Mouse (Mus musculus) forebrain, embryonic 10.5 days (tissue): ENCODE measurements around the gene Ifna5. TPM values are rescaled to one million over a fixed set of nuclear protein-coding genes. Genes with fewer than 3 reads are reported as not detected.
A peak's percentile ranks its signal among the peaks of the same experiment; 100 is the strongest.
"Not testable (repeated sequence)": the region's sequence is repeated elsewhere in the genome, so short reads cannot be mapped to it uniquely, and the experiment has no call there.

ENCODE experiments used
- DNase-seq: peaks from one replicate; pipeline ENCODE4 v3.0.0-alpha.2; 2017; ENCODE audit warnings: low spot score; ENCODE audit errors: extremely low spot score
- H3K27ac ChIP-seq: fragments of 300-500 bp; sonication (generic); 2 replicates; pipeline ENCODE4 v1.5.1; 2016; ENCODE audit warnings: mild to moderate bottlenecking
- H3K27me3 ChIP-seq: fragments of 300-500 bp; sonication (generic); 2 replicates; pipeline ENCODE4 v1.6.1; 2016; ENCODE audit warnings: mild to moderate bottlenecking; ENCODE audit not compliant: poor library complexity, severe bottlenecking
- H3K36me3 ChIP-seq: fragments of 300-500 bp; sonication (generic); replicated peaks from 2 replicates; pipeline ENCODE4 v1.6.1; 2016; ENCODE audit warnings: mild to moderate bottlenecking, moderate library complexity
- H3K4me1 ChIP-seq: fragments of 300-500 bp; sonication (generic); 2 replicates; pipeline ENCODE4 v1.6.1; 2016
- H3K4me3 ChIP-seq: fragments of 300-500 bp; sonication (generic); 2 replicates; pipeline ENCODE4 v1.5.1; 2016; ENCODE audit warnings: mild to moderate bottlenecking, moderate library complexity
- H3K9me3 ChIP-seq: fragments of 300-500 bp; sonication (generic); 2 replicates; pipeline ENCODE4 v1.6.1; 2016; ENCODE audit warnings: mild to moderate bottlenecking, moderate library complexity
- WGBS: fragments of 180-500 bp; shearing (Covaris S2); methylation state at CpG from one replicate; pipeline ENCODE4 v1.1.7; 2016; 5-methylcytosine and 5-hydroxymethylcytosine counted together
- polyA plus RNA-seq: library from polyadenylated mRNA; unstranded; fragments of >200 nt; fragmentation: Nextera tagmentation; extraction: Ambion mirVana; gene quantifications from 2 replicates; pipeline ENCODE4 v1.2.1, GENCODE M21; 2016

The Ifna5 gene
- polyA plus RNA-seq: not detected in 2 replicates

DNA sequence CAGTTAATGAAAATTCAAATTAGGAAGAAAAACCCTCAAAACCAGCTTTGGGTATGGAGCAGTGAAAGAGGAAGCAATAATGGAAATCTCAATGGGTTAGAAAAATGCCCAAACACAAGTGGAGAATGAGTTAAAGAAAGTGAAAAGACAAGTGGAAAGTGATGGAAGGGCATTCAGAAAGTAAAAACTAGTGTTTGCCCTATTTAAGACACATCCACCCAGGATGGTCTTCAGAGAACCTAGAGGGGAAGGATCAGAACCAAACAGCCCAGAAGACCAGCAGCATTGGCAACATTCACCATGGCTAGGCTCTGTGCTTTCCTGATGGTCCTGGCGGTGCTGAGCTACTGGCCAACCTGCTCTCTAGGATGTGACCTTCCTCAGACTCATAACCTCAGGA, at the start of gene Ifna5:
Ifna5 (plus strand) TSS at position 301 of the 400 bp plus-strand sequence.
- not testable (repeated sequence) for H3K27ac ChIP-seq, H3K4me3 ChIP-seq, H3K27me3 ChIP-seq, DNase-seq, H3K9me3 ChIP-seq, H3K36me3 ChIP-seq, H3K4me1 ChIP-seq
- 86% methylated on average over 1 of the region's 1 CpGs for WGBS

DNA sequence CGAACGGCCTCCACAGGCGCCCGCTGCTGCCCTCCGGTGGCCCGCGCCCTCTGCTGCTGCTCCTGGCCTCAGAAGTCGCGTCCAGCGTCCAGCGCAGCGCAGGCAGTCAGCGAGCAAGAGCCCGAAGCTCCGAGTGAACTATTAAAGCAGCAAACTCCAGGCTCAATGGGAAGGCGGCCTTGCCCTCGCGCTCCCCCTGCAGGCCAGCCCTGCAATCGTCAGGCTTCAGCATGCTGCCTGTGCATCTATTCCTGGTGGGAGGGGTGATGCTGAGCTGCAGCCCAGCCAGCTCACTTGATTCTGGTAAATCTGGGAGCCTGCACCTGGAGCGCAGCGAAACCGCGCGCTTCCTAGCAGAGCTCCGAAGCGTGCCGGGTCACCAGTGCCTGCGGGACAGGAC, 46.9 kb upstream of the Ifna5 start, which contains the start of gene Gm13277:
Gm13277 (plus strand) TSS at position 231 of the 400 bp plus-strand sequence.
- not testable (repeated sequence) for H3K27me3 ChIP-seq, H3K9me3 ChIP-seq, DNase-seq, H3K4me3 ChIP-seq, H3K36me3 ChIP-seq, H3K27ac ChIP-seq, H3K4me1 ChIP-seq
- WGBS: 3% methylated on average over 4 of the region's 28 CpGs

DNA sequence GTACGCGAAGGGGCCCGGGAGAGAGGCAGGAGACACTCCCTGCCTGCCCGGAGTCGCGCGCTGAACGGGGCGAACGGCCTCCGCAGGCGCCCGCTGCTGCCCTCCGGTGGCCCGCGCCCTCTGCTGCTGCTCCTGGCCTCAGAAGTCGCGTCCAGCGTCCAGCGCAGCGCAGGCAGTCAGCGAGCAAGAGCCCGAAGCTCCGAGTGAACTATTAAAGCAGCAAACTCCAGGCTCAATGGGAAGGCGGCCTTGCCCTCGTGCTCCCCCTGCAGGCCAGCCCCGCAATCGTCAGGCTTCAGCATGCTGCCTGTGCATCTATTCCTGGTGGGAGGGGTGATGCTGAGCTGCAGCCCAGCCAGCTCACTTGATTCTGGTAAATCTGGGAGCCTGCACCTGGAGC, 44.1 kb upstream of the Ifna5 start, which contains the start of gene Gm13278:
Gm13278 (plus strand) TSS at position 301 of the 400 bp plus-strand sequence.
- H3K4me3 ChIP-seq, H3K4me1 ChIP-seq, DNase-seq, H3K27me3 ChIP-seq, H3K36me3 ChIP-seq, H3K27ac ChIP-seq, H3K9me3 ChIP-seq: not testable (repeated sequence)
- no CpG with 5 or more reads among the region's 28 CpGs for WGBS

DNA sequence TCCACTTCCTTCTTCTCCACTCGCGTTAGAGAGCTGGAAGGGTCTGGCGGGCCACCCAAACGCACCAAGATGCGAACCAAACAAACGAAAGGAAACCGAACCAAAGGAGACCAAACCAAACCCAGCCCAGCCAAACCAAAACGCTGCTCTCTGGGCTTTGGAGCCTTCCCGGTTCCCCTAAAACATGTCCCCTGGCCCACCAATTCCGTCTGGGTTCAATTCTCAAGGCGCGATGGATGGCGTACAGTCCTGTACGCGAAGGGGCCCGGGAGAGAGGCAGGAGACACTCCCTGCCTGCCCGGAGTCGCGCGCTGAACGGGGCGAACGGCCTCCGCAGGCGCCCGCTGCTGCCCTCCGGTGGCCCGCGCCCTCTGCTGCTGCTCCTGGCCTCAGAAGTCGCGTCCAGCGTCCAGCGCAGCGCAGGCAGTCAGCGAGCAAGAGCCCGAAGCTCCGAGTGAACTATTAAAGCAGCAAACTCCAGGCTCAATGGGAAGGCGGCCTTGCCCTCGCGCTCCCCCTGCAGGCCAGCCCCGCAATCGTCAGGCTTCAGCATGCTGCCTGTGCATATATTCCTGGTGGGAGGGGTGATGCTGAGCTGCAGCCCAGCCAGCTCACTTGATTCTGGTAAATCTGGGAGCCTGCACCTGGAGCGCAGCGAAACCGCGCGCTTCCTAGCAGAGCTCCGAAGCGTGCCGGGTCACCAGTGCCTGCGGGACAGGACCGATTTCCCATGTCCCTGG, 41.2 kb upstream of the Ifna5 start, which contains the start of gene Gm13275:
Gm13275 (plus strand) TSS at position 552 of the 740 bp plus-strand sequence.
- not testable (repeated sequence) for H3K27me3 ChIP-seq, H3K4me1 ChIP-seq, H3K27ac ChIP-seq, H3K9me3 ChIP-seq, H3K36me3 ChIP-seq, H3K4me3 ChIP-seq, DNase-seq
- 0% methylated on average over 17 of the region's 52 CpGs for WGBS

DNA sequence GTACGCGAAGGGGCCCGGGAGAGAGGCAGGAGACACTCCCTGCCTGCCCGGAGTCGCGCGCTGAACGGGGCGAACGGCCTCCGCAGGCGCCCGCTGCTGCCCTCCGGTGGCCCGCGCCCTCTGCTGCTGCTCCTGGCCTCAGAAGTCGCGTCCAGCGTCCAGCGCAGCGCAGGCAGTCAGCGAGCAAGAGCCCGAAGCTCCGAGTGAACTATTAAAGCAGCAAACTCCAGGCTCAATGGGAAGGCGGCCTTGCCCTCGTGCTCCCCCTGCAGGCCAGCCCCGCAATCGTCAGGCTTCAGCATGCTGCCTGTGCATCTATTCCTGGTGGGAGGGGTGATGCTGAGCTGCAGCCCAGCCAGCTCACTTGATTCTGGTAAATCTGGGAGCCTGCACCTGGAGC, 38.2 kb upstream of the Ifna5 start, which contains the start of gene Gm13279:
Gm13279 (plus strand) TSS at position 301 of the 400 bp plus-strand sequence.
- H3K4me3 ChIP-seq, H3K36me3 ChIP-seq, H3K27me3 ChIP-seq, H3K27ac ChIP-seq, H3K4me1 ChIP-seq, DNase-seq, H3K9me3 ChIP-seq: not testable (repeated sequence)
- WGBS: no CpG with 5 or more reads among the region's 28 CpGs

DNA sequence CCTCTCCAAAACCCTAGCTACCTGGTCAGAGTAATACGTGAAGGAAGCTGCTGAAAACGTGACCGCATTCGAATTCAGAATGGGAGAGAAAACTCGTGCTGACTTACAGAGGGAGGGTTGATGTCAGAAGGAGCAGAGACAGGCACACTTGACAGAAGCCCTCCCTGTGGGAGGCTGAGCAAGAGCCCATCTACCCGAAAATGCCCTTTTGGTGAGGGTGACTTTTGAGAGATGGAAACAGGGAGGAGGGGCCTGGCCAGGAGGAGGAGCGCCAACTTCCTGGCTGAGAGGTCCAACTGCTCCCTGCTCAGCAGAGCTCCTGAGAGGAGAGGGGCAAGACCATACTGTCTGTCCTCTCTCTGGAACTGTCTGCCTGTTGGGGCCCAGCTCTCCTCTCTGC, 36.0 kb upstream of the Ifna5 start, which contains the start of gene Gm13285:
Gm13285 (plus strand) TSS at position 301 of the 400 bp plus-strand sequence.
- H3K4me3 ChIP-seq, H3K27me3 ChIP-seq, H3K4me1 ChIP-seq, H3K9me3 ChIP-seq, H3K36me3 ChIP-seq, H3K27ac ChIP-seq, DNase-seq: not testable (repeated sequence)
- WGBS: 14% methylated on average over 6 of the region's 7 CpGs

DNA sequence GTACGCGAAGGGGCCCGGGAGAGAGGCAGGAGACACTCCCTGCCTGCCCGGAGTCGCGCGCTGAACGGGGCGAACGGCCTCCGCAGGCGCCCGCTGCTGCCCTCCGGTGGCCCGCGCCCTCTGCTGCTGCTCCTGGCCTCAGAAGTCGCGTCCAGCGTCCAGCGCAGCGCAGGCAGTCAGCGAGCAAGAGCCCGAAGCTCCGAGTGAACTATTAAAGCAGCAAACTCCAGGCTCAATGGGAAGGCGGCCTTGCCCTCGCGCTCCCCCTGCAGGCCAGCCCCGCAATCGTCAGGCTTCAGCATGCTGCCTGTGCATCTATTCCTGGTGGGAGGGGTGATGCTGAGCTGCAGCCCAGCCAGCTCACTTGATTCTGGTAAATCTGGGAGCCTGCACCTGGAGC, 32.4 kb upstream of the Ifna5 start, which contains the start of gene Gm13287:
Gm13287 (plus strand) TSS at position 301 of the 400 bp plus-strand sequence.
- no CpG with 5 or more reads among the region's 29 CpGs for WGBS

DNA sequence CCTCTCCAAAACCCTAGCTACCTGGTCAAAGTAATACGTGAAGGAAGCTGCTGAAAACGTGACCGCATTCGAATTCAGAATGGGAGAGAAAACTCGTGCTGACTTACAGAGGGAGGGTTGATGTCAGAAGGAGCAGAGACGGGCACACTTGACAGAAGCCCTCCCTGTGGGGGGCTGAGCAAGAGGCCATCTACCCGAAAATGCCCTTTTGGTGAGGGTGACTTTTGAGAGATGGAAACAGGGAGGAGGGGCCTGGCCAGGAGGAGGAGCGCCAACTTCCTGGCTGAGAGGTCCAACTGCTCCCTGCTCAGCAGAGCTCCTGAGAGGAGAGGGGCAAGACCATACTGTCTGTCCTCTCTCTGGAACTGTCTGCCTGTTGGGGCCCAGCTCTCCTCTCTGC, 30.1 kb upstream of the Ifna5 start, which contains the start of gene Gm13288:
Gm13288 (plus strand) TSS at position 301 of the 400 bp plus-strand sequence.
- Histone ChIP-seq H3K4me3 (peak within 1 kb of the TSS; percentile 34; the same call in 1 of the 2 replicates), H3K27me3 (peaks cover 18% of the 10 kb centered on the region)
- not testable (repeated sequence) for H3K36me3 ChIP-seq, DNase-seq, H3K4me1 ChIP-seq, H3K9me3 ChIP-seq, H3K27ac ChIP-seq
- no CpG with 5 or more reads among the region's 8 CpGs for whole genome bisulfite sequencing

More for the DNA sequence above, 32.4 kb upstream of the Ifna5 start, which contains the start of gene Gm13287:
- not testable (repeated sequence) for H3K4me3 ChIP-seq, H3K4me1 ChIP-seq, H3K36me3 ChIP-seq, H3K9me3 ChIP-seq, H3K27ac ChIP-seq, DNase-seq
- peaks cover 17% of the 10 kb centered on the region for H3K27me3 ChIP-seq

DNA sequence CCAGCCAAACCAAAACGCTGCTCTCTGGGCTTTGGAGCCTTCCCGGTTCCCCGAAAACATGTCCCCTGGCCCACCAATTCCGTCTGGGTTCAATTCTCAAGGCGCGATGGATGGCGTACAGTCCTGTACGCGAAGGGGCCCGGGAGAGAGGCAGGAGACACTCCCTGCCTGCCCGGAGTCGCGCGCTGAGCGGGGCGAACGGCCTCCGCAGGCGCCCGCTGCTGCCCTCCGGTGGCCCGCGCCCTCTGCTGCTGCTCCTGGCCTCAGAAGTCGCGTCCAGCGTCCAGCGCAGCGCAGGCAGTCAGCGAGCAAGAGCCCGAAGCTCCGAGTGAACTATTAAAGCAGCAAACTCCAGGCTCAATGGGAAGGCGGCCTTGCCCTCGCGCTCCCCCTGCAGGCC, 29.6 kb upstream of the Ifna5 start:
- H3K4me1 ChIP-seq, H3K9me3 ChIP-seq, DNase-seq, H3K36me3 ChIP-seq, H3K27ac ChIP-seq: not testable (repeated sequence)
- Histone ChIP-seq H3K4me3 (peak overlapping the region; percentile 34; the same call in 1 of the 2 replicates), H3K27me3 (peaks cover 18% of the 10 kb centered on the region)
- 0% methylated on average over 15 of the region's 34 CpGs for WGBS

DNA sequence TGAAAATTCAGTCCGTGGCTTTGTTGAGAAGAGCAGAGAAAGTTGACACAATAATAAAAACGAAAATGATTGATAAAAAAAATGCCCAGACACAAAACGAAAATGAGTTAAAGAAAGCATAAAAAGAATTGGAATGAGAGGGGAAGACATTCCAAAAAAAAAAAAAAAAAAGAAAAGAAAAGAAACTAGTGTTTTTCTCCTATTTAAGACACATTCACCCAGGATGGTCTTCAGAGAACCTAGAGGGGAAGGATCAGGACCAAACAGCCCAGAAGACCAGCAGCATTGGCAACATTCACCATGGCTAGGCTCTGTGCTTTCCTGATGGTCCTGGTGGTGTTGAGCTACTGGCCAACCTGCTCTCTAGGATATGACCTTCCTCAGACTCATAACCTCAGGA, 19.4 kb upstream of the Ifna5 start, which contains the start of gene Ifna7:
Ifna7 (plus strand) TSS at position 301 of the 400 bp plus-strand sequence.
- Histone ChIP-seq H3K4me3 (no peak within 1 kb of the TSS), H3K27ac (no peak within 1 kb of the TSS), H3K4me1 (no peaks in the 10 kb centered on the region), H3K27me3 (no peaks in the 10 kb centered on the region), H3K9me3 (no peaks in the 10 kb centered on the region), H3K36me3 (no peaks in the 10 kb centered on the region)
- no peak for DNase-seq
- WGBS: 70% methylated on average over 3 of the region's 3 CpGs

DNA sequence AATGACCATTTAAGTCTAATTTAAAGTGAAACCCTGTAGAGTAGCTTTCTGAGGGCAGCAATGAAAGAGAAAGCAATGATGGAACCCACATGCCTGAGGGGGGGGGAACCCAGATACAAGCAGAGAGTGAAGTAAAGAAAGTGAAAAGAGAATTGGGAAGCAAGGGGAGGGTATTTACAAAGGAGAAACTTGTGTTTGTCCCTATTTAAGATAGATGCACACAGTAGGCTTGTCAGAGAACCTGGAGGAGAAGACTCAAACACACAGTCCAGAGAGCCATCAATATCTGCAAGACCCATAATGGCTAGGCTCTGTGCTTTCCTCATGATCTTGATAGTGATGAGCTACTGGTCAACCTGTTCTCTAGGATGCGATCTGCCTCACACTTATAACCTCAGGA, 15.7 kb upstream of the Ifna5 start, which contains the start of gene Ifna11:
Ifna11 (plus strand) TSS at position 301 of the 400 bp plus-strand sequence.
- no peaks in the 10 kb centered on the region for H3K9me3 ChIP-seq
- H3K36me3 ChIP-seq: no peaks in the 10 kb centered on the region
- no peak for DNase-seq
- WGBS: 85% methylated on average over 1 of the region's 1 CpGs
- H3K4me3 ChIP-seq: no peak within 1 kb of the TSS
- no peak within 1 kb of the TSS for H3K27ac ChIP-seq
- no peaks in the 10 kb centered on the region for H3K4me1 ChIP-seq
- no peaks in the 10 kb centered on the region for H3K27me3 ChIP-seq

DNA sequence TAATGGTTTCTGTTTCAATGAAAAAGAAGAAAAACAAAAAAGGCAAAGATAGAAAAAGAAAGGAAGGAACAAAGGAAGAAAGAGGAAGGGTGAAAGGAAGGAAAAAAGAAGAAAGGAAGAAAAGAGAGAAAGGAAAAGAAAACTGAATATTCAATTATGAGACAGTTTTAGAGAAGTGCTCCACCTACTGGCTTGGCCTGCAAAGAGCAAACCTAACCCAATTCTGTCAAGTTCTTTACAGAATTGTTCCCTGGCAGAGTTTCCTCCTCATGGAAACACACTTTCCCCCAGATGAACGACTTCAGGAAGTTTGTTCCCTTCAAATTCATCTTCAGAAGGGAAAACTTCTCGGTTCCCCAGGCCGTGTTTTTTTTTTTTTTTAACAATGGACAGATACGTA, 12.3 kb upstream of the Ifna5 start:
- WGBS: 30% methylated on average over 4 of the region's 4 CpGs
- Histone ChIP-seq H3K36me3 (no peaks in the 10 kb centered on the region), H3K4me1 (no peaks in the 10 kb centered on the region), H3K9me3 (no peaks in the 10 kb centered on the region), H3K27me3 (no peaks in the 10 kb centered on the region), H3K4me3 (no peak overlapping the region), H3K27ac (no peak overlapping the region)
- DNase-seq: no peak

DNA sequence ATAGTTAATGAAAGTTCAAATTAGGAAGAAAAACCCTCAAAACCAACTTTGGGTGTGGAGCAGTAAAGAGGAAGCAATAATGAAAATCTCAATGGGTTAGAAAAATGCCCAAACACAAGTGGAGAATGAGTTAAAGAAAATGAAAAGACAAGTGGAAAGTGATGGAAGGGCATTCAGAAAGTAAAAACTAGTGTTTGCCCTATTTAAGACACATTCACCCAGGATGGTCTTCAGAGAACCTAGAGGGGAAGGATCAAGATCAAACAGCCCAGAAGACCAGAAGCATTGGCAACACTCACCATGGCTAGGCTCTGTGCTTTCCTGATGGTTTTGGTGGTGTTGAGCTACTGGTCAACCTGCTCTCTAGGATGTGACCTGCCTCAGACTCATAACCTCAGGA, 8.2 kb upstream of the Ifna5 start, which contains the start of gene Ifna6:
Ifna6 (plus strand) TSS at position 301 of the 400 bp plus-strand sequence.
- H3K9me3 ChIP-seq, H3K36me3 ChIP-seq, H3K4me1 ChIP-seq, H3K27me3 ChIP-seq, H3K27ac ChIP-seq, DNase-seq, H3K4me3 ChIP-seq: not testable (repeated sequence)
